Mouse (Mus musculus): Measurements from ENCODE around the gene Scn9a.

The Scn9a gene

DNA sequence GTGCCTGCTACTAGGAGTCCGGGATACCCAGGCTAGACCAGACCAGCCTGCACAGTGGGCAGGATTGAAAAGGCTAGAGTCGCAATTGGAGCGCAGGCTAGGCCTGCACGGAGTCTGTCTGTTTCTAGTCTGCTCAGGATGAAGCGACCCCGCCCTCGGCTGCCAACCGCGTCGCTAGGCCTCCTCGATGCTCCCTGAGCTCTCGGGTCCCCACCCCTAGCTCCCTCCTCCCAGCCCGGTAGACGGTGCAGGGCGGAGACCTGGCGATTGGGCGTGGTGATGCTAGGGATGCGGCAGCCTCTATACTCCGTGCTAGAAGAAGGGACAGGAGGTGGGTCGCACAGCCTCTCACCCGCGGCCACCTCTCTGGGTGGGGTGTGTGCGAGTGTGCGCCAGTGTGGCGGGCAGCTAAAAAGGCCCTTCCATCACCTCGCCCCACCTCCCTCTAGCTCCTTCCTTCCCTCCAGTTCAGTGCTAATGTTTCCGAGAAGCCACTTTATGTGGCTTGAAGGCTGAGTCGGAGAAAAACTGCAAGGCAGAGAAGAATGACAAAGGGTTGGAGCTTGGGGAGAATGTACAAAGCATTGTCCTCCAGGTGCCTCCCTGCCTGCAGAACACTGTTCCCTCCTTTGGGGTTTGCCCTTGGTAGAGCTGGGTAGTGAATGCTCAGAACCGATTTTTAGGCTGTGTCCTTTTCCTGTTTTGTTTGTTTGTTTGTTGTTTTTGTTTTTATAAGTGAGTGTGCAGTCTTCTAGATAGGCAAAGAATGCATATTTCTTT lies at the start of gene Scn9a:
Gene Scn9a (minus strand): TSS at position 383 of the 780 bp plus-strand sequence.
- DNase-seq (ENCODE audit: low read depth), result no peak

DNA sequence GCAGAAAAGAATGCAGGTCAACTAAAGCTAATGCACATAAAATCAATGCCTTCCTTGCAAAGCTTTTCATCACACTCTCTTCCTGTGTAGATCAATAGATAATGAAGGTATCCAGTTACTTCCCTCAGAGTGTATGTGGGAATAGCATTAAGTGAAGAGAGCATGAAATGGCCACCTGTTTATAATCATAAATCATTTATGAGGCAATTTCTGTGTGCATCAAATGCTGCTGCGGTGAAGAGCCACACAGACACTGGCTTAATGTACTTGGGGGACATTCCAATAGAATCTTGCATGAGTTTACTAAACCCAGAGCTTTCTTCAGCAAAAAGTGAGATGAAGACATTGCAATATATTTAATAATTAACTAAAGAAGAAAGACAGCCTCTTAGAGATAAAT lies 27.2 kb upstream of the Scn9a start:
- no peak for DNase-seq (ENCODE audit: low read depth)

- DNase-seq (ENCODE audit: low read depth), result no peak
Observed at GRCm38 (mm10) chr2:66656430-66656829, 21.7 kb upstream of the Scn9a start.

GRCm38 (mm10) chr2:66655431-66655830 lies 20.7 kb upstream of the Scn9a start:
- no peak for DNase-seq (ENCODE audit: low read depth)

GRCm38 (mm10) chr2:66644384-66644783 lies 9.6 kb upstream of the Scn9a start:
- peak; percentile 4 for DNase-seq (ENCODE audit: low read depth)

DNA sequence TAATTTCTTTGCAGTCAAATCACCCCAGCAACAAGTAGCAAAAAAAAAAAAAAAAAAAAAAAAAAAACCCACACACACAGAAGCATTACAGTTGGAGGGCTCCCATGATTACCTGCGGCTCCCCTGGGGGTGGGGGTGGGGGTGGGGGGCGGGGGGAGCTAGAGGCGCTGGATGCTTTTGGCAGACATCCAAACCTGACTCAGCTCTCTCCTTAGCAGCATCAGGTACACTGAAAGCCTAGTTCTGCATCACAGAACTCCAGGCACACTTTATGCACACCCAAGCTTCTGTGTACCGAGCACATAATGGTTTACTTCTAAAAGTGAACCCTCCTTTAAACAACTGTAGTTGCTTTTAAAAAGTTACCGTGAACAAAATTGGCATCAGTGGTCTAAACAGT lies 2.0 kb downstream of the Scn9a start:
- no peak for DNase-seq (ENCODE audit: low read depth)

DNA sequence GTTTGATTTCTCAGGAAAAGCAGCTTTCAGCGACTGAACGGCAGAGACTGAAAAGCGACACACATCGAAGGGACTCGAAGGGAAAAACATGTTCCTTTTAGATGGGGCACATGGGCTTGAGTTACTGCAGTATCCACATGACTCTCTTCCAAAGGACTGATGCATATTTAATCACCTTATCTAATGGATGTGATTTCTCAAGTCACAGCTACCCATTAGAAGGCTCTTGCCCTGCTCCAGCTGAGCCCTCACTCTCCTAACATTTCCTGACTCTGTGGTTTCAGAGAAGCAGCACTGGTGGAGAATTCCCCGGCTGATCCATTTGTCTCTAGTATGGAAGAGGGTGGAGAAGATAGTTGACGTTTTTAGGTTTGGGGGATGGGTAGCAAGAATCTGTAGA lies 23.7 kb downstream of the Scn9a start:
- no peak for DNase-seq (ENCODE audit: low read depth)

DNA sequence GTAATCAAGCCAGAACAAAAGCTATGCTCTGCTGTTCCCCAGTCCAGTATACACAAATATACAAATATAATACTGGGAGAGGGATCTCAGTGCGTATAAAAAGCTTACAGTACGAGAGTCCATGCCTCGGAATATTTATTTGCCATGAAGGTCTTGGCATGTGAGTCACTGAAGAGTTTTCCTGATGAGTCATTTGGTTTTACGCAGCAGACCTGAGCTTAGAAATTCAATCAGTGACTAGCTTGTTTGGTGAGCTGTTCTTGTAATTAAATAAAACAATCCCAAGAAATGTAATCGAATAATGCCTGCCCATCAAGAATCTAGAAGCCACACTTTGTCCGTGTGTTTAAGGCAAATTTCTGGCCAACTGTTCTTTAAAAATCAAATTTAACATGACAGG lies 37.4 kb downstream of the Scn9a start:
- peak; percentile 1 for DNase-seq (ENCODE audit: low read depth)

GRCm38 (mm10) chr2:66596145-66596544 lies 38.6 kb downstream of the Scn9a start:
- DNase-seq (ENCODE audit: low read depth), result no peak

DNA sequence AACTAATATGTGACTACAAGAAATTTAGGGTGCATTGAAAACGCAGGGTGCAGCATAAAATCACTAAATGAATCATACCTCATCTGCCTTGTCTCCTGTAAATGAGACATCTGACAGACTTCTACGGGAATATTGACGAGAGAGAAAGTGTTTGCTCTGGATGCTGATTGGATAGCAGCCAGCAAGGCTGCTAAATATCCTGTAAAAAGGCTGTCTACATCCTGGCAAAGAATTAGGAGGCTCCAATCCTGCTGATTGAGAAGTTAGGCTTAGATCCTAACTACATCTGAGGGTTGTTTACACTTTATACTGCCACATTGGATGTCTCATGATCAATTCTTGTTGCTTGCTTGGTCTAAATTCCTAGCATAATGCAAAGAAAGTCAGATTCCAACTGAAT lies 44.6 kb downstream of the Scn9a start:
- no peak for DNase-seq (ENCODE audit: low read depth)

GRCm38 (mm10) chr2:66580026-66580808 lies 54.5 kb downstream of the Scn9a start:
- DNase-seq (ENCODE audit: low read depth), result no peak

DNA sequence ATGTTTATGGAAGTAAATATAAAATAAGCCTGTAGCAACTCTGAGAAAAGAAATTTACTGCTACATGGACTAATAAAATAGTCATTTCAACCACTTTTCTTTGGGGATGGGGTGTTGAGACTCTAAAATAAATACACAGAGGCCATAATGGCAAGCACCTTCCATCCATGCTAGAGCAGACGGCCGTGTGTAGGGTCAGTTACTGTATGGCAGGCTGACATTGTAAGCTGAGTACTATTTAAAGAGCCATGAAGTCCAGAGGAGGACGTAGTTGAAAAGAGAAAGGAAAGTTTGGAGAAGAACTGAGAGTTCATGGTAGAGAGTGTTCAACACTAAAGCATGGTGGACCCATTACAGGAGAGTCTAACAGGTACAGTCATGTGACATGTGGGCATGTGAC lies 86.5 kb downstream of the Scn9a start:
- no peak for DNase-seq (ENCODE audit: low read depth)

GRCm38 (mm10) chr2:66519966-66520365 lies 114.8 kb downstream of the Scn9a start:
- no peak for DNase-seq (ENCODE audit: low read depth)

GRCm38 (mm10) chr2:66511424-66511823 lies 123.3 kb downstream of the Scn9a start:
- DNase-seq (ENCODE audit: low read depth), result no peak

- peak; percentile 20 for DNase-seq (ENCODE audit: low read depth)
Observed at GRCm38 (mm10) chr2:66508032-66508431, 126.7 kb downstream of the Scn9a start.

GRCm38 (mm10) chr2:66507616-66508015 lies 127.1 kb downstream of the Scn9a start:
- no peak for DNase-seq (ENCODE audit: low read depth)

- no peak for DNase-seq (ENCODE audit: low read depth)
Observed at GRCm38 (mm10) chr2:66502158-66502557, 132.6 kb downstream of the Scn9a start.

- no peak for DNase-seq (ENCODE audit: low read depth)
Observed at GRCm38 (mm10) chr2:66494556-66494955, 140.2 kb downstream of the Scn9a start.

DNA sequence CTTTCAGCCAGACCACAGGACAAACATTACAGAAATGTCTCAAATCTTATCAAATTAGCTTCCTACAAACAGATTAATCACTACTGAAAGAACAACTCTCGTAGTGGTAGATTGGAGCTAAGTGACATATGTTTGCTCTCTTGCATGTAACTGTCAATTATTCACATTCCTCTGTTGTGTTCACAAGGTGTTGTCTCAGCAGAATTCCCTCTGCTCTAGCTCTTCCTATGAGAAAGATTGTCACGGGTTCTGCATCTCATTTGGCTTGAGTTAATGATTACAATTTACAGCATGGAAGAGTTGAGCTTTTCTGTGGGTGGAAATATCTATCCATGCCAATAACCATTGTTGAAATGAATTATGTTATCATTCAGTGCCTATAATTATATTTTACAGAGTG lies 156.4 kb downstream of the Scn9a start:
- DNase-seq (ENCODE audit: low read depth), result no peak

- no peak for DNase-seq (ENCODE audit: low read depth)
Observed at GRCm38 (mm10) chr2:66473181-66473822, 161.5 kb downstream of the Scn9a start.

- DNase-seq (ENCODE audit: low read depth), result no peak
Observed at GRCm38 (mm10) chr2:66465484-66465883, 169.3 kb downstream of the Scn9a start.

DNA sequence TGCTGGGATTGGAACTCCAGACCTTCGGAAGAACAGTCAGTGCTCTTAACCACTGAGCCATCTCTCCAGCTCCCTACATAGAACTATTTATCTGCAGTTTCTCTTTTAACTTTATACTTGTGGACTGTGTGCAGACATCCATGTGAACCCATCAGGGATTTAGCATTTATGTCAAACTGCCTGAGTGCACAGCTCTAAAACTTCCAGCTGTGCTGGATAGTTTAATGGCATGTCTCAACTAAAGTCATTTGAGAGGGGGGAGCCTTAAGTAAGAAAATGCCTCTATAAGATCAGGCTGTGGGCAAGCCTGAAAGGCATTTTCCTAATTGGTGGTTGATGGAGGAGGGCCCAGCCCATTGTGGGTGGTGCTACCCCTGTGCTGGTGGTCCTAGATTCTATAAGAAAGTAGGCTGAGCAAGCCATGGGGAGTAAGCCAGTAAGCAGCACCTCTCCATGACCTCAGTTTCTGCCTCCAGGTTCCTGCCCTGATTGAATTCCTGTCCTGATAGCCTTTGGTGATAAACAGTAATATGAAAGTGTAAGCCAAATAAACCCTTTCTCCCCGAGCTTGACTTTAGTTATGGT lies 169.8 kb downstream of the Scn9a start:
- no peak for DNase-seq (ENCODE audit: low read depth)

DNA sequence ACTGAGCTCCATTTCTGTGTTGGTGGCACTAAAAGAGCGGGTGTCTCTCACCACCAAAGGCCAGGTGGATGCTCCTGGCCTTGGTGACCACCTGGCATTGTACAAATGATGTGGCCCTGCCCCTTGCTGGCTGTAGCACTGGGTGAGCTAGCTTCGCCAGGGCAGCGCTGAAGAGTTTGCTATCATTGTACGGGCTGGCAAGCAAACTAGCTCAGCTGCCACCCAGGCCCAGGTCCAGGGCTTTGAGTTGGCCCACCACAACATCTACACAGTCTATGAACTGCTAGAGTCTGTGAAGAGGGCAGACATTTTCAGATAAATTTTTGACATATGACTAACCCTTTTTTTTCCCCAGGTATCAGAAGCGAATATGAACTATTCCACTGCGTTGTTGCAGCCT lies 170.8 kb downstream of the Scn9a start:
- DNase-seq (ENCODE audit: low read depth), result no peak

Measured in fibroblast of lung, adult 2 months (primary cell).